Mouse (Mus musculus) heart, embryonic 11.5 days (tissue): ENCODE results near the gene 4931409K22Rik. TPM values are rescaled to one million over a fixed set of nuclear protein-coding genes. Genes with fewer than 3 reads are reported as not detected.

Experiments used
- ATAC-seq: fragments of 200-750 bp; cut with Nextera tagmentation; replicated peaks from 2 replicates; pipeline ENCODE4 v1.8.0; 2017; ENCODE audit warnings: moderate library complexity; ENCODE audit not compliant: insufficient number of reproducible peaks, low FRiP score, low TSS enrichment
- H3K27ac ChIP-seq: fragments of 300-500 bp; sonication (generic); 2 replicates; pipeline ENCODE4 v1.5.1; 2014; ENCODE audit warnings: mild to moderate bottlenecking, low read depth, low read length
- H3K27me3 ChIP-seq: fragments of 300-500 bp; sonication (generic); 2 replicates; pipeline ENCODE4 v1.6.1; 2014; ENCODE audit warnings: mild to moderate bottlenecking, low read length, mixed read lengths; ENCODE audit not compliant: control insufficient read depth, insufficient read depth
- H3K36me3 ChIP-seq: fragments of 300-500 bp; sonication (generic); 2 replicates; pipeline ENCODE4 v1.6.1; 2014; ENCODE audit warnings: mild to moderate bottlenecking, low read length, moderate library complexity, mixed read lengths; ENCODE audit not compliant: control insufficient read depth, insufficient read depth
- H3K4me1 ChIP-seq: fragments of 300-500 bp; sonication (generic); 2 replicates; pipeline ENCODE4 v1.6.1; 2014; ENCODE audit warnings: low read length; ENCODE audit not compliant: control insufficient read depth, insufficient read depth
- H3K4me2 ChIP-seq: fragments of 300-500 bp; sonication (generic); 2 replicates; pipeline ENCODE4 v1.6.1; 2014; ENCODE audit warnings: mild to moderate bottlenecking, moderate library complexity
- H3K4me3 ChIP-seq: fragments of 300-500 bp; sonication (generic); 2 replicates; pipeline ENCODE4 v1.5.1; 2014; ENCODE audit warnings: low read depth, low read length
- H3K9ac ChIP-seq: fragments of 300-500 bp; sonication (generic); 2 replicates; pipeline ENCODE4 v1.6.1; 2014; ENCODE audit warnings: mild to moderate bottlenecking, low read depth, low read length, moderate library complexity
- H3K9me3 ChIP-seq: fragments of 300-500 bp; sonication (generic); replicated peaks from 2 replicates; pipeline ENCODE4 v1.6.1; 2016; ENCODE audit warnings: low read length; ENCODE audit not compliant: control insufficient read depth
- WGBS: fragments of 180-500 bp; shearing (Covaris S2); extraction: QIAGEN DNeasy Blood & Tissue Kit; methylation state at CpG from one replicate; pipeline ENCODE4 v1.1.7; 2014; ENCODE audit not compliant: insufficient replicate concordance; 5-methylcytosine and 5-hydroxymethylcytosine counted together
- polyA plus RNA-seq: library from polyadenylated mRNA; unstranded; fragments of >200 nt; fragmentation: Nextera tagmentation; extraction: Ambion mirVana; gene quantifications from 2 replicates; pipeline ENCODE4 v1.2.1, GENCODE M21; 2014

The 4931409K22Rik gene
- polyA plus RNA-seq, 1 experiment from 2014 or later, result not detected

GRCm38 (mm10) chr5:24510635-24511034 lies 46.0 kb downstream of the 4931409K22Rik start:
- ATAC-seq, result peak; percentile 23; the same call in 1 of the 2 replicates
- 41% methylated on average over 11 of the region's 11 CpGs for WGBS
- peaks cover 4% of the 10 kb centered on the region; the same call in 1 of the 2 replicates for H3K4me1 ChIP-seq

GRCm38 (mm10) chr5:24508406-24508805 lies 48.2 kb downstream of the 4931409K22Rik start:
- H3K9me3 ChIP-seq, result no peaks in the 10 kb centered on the region
- no peaks in the 10 kb centered on the region for H3K36me3 ChIP-seq
- WGBS, result 84% methylated on average over 7 of the region's 7 CpGs
- H3K4me1 ChIP-seq, result peaks cover 12% of the 10 kb centered on the region
- H3K27ac ChIP-seq, result no peak overlapping the region
- H3K4me2 ChIP-seq, result no peak overlapping the region
- ATAC-seq, result no peak
- peaks cover 14% of the 10 kb centered on the region for H3K27me3 ChIP-seq
- no peak overlapping the region for H3K9ac ChIP-seq
- no peak overlapping the region for H3K4me3 ChIP-seq

More at GRCm38 (mm10) chr5:24510635-24511034, 46.0 kb downstream of the 4931409K22Rik start:
- no peaks in the 10 kb centered on the region; the same call in 1 of the 2 replicates for H3K27me3 ChIP-seq
- H3K4me3 ChIP-seq, result no peak overlapping the region
- no peak overlapping the region for H3K9ac ChIP-seq
- no peak overlapping the region for H3K4me2 ChIP-seq
- H3K9me3 ChIP-seq, result no peaks in the 10 kb centered on the region
- no peak overlapping the region for H3K27ac ChIP-seq
- no peaks in the 10 kb centered on the region for H3K36me3 ChIP-seq

- 43% methylated on average over 2 of the region's 2 CpGs for WGBS
- H3K36me3 ChIP-seq, result peaks cover 13% of the 10 kb centered on the region
- H3K9ac ChIP-seq, result no peak overlapping the region
- H3K4me2 ChIP-seq, result no peak overlapping the region
- H3K27me3 ChIP-seq, result peaks cover 19% of the 10 kb centered on the region; the same call in 1 of the 2 replicates
- ATAC-seq, result no peak
- peaks cover 12% of the 10 kb centered on the region for H3K4me1 ChIP-seq
- no peak overlapping the region for H3K4me3 ChIP-seq
- no peak overlapping the region for H3K27ac ChIP-seq
- H3K9me3 ChIP-seq, result no peaks in the 10 kb centered on the region
Observed at GRCm38 (mm10) chr5:24505513-24505912, 51.1 kb downstream of the 4931409K22Rik start.

GRCm38 (mm10) chr5:24502786-24503185 lies 53.8 kb downstream of the 4931409K22Rik start:
- Histone ChIP-seq H3K4me2 (no peak overlapping the region), H3K9ac (no peak overlapping the region), H3K27ac (no peak overlapping the region), H3K4me1 (peaks cover 11% of the 10 kb centered on the region), H3K27me3 (peaks cover 19% of the 10 kb centered on the region; the same call in 1 of the 2 replicates), H3K4me3 (no peak overlapping the region), H3K9me3 (no peaks in the 10 kb centered on the region), H3K36me3 (peaks cover 27% of the 10 kb centered on the region)
- ATAC-seq, result no peak
- 67% methylated on average over 4 of the region's 4 CpGs for whole genome bisulfite sequencing

GRCm38 (mm10) chr5:24500851-24501250 lies 55.8 kb downstream of the 4931409K22Rik start:
- H3K36me3 ChIP-seq, result peaks cover 28% of the 10 kb centered on the region
- no peak overlapping the region for H3K9ac ChIP-seq
- ATAC-seq, result no peak
- no peak overlapping the region for H3K4me2 ChIP-seq
- H3K27ac ChIP-seq, result no peak overlapping the region
- no peak overlapping the region for H3K4me3 ChIP-seq
- peaks cover 19% of the 10 kb centered on the region; the same call in 1 of the 2 replicates for H3K27me3 ChIP-seq
- WGBS, result 88% methylated on average over 11 of the region's 11 CpGs
- peaks cover 11% of the 10 kb centered on the region for H3K4me1 ChIP-seq
- H3K9me3 ChIP-seq, result no peaks in the 10 kb centered on the region

- Histone ChIP-seq H3K36me3 (peaks cover 28% of the 10 kb centered on the region), H3K4me1 (0 out of 2 replicates have a peak, but pooled peaks cover 3% of the 10 kb centered on the region), H3K4me3 (no peak overlapping the region), H3K4me2 (no peak overlapping the region), H3K27ac (no peak overlapping the region), H3K9me3 (no peaks in the 10 kb centered on the region), H3K9ac (no peak overlapping the region), H3K27me3 (peaks cover 8% of the 10 kb centered on the region; the same call in 1 of the 2 replicates)
- WGBS, result 84% methylated on average over 10 of the region's 10 CpGs
- ATAC-seq, result no peak
Observed at GRCm38 (mm10) chr5:24499113-24499512, 57.5 kb downstream of the 4931409K22Rik start.

- H3K4me1 ChIP-seq, result 0 out of 2 replicates have a peak, but pooled peaks cover 3% of the 10 kb centered on the region
- no peaks in the 10 kb centered on the region for H3K27me3 ChIP-seq
- H3K36me3 ChIP-seq, result peaks cover 37% of the 10 kb centered on the region
- no peak overlapping the region for H3K27ac ChIP-seq
- no peak for ATAC-seq
- no peak overlapping the region for H3K4me3 ChIP-seq
- H3K9ac ChIP-seq, result no peak overlapping the region
- no peak overlapping the region for H3K4me2 ChIP-seq
- 80% methylated on average over 12 of the region's 12 CpGs for WGBS
- no peaks in the 10 kb centered on the region for H3K9me3 ChIP-seq
Observed at GRCm38 (mm10) chr5:24497526-24497925, 59.1 kb downstream of the 4931409K22Rik start.

GRCm38 (mm10) chr5:24496756-24497155 lies 59.9 kb downstream of the 4931409K22Rik start:
- no peaks in the 10 kb centered on the region for H3K9me3 ChIP-seq
- H3K36me3 ChIP-seq, result peaks cover 37% of the 10 kb centered on the region
- 60% methylated on average over 6 of the region's 6 CpGs for WGBS
- no peaks in the 10 kb centered on the region for H3K27me3 ChIP-seq
- H3K4me3 ChIP-seq, result no peak overlapping the region
- 0 out of 2 replicates have a peak, but pooled peaks cover 3% of the 10 kb centered on the region for H3K4me1 ChIP-seq
- no peak for ATAC-seq
- no peak overlapping the region for H3K9ac ChIP-seq
- no peak overlapping the region for H3K27ac ChIP-seq
- no peak overlapping the region for H3K4me2 ChIP-seq

- H3K36me3 ChIP-seq, result peaks cover 30% of the 10 kb centered on the region
- no peak for ATAC-seq
Observed at GRCm38 (mm10) chr5:24495019-24495418, 61.6 kb downstream of the 4931409K22Rik start.

More at GRCm38 (mm10) chr5:24495019-24495418, 61.6 kb downstream of the 4931409K22Rik start:
- H3K4me1 ChIP-seq, result no peaks in the 10 kb centered on the region
- H3K9ac ChIP-seq, result no peak overlapping the region
- H3K9me3 ChIP-seq, result no peaks in the 10 kb centered on the region
- H3K4me3 ChIP-seq, result no peak overlapping the region
- H3K27ac ChIP-seq, result no peak overlapping the region
- no peaks in the 10 kb centered on the region for H3K27me3 ChIP-seq
- WGBS, result 88% methylated on average over 15 of the region's 15 CpGs
- no peak overlapping the region for H3K4me2 ChIP-seq
